Mouse (Mus musculus): ENCODE results near the gene Rps12-ps3. TPM values are rescaled to one million over a fixed set of nuclear protein-coding genes. Genes with fewer than 3 reads are reported as not detected.

Gene Rps12-ps3
- polyA plus RNA-seq, 1 experiment from 2014 or later, result 25.1 TPM

GRCm38 (mm10) chr19:59352760-59353159 is 30.7 kb downstream of the Rps12-ps3 start:
- no peaks in the 10 kb centered on the region for H3K27me3 ChIP-seq (ENCODE audit: control insufficient read depth, insufficient read depth, low read length)
- no peak overlapping the region for H3K9ac ChIP-seq (ENCODE audit: low read length)
- no peaks in the 10 kb centered on the region for H3K36me3 ChIP-seq (ENCODE audit: control insufficient read depth, insufficient read depth, low read length)
- no peaks in the 10 kb centered on the region for H3K9me3 ChIP-seq (ENCODE audit: control insufficient read depth, low read length)
- H3K4me2 ChIP-seq (replicated peaks; ENCODE audit: low read depth), result no peak overlapping the region
- 67% methylated on average over 3 of the region's 3 CpGs for WGBS
- ATAC-seq (ENCODE audit: low FRiP score, low TSS enrichment), result no peak
- no peak overlapping the region for H3K4me3 ChIP-seq (ENCODE audit: low read depth, low read length)
- H3K27ac ChIP-seq (replicated peaks), result no peak overlapping the region
- TF ChIP-seq EP300 (optimal IDR thresholded peaks at IDR 0.05), result no peak
- DNase-seq (ENCODE audit: low spot score), result no peak
- no peaks in the 10 kb centered on the region for H3K4me1 ChIP-seq (replicated peaks; ENCODE audit: control insufficient read depth, insufficient read depth)

GRCm38 (mm10) chr19:59354906-59355305 is 32.8 kb downstream of the Rps12-ps3 start:
- H3K27ac ChIP-seq (replicated peaks), result no peak overlapping the region
- no peaks in the 10 kb centered on the region for H3K27me3 ChIP-seq (ENCODE audit: control insufficient read depth, insufficient read depth, low read length)
- H3K9me3 ChIP-seq (ENCODE audit: control insufficient read depth, low read length), result no peaks in the 10 kb centered on the region
- H3K36me3 ChIP-seq (ENCODE audit: control insufficient read depth, insufficient read depth, low read length), result no peaks in the 10 kb centered on the region
- H3K4me3 ChIP-seq (ENCODE audit: low read depth, low read length), result no peak overlapping the region
- H3K4me1 ChIP-seq (replicated peaks; ENCODE audit: control insufficient read depth, insufficient read depth), result no peaks in the 10 kb centered on the region
- TF ChIP-seq CTCF (IDR thresholded peaks at IDR 0.05; ENCODE audit: low read depth) (no peak), EP300 (optimal IDR thresholded peaks at IDR 0.05) (no peak)
- WGBS, result 38% methylated on average over 2 of the region's 2 CpGs
- no peak overlapping the region for H3K4me2 ChIP-seq (replicated peaks; ENCODE audit: low read depth)
- DNase-seq (ENCODE audit: low spot score), result no peak
- no peak overlapping the region for H3K9ac ChIP-seq (ENCODE audit: low read length)
- no peak for ATAC-seq (ENCODE audit: low FRiP score, low TSS enrichment)

- no peaks in the 10 kb centered on the region for H3K27me3 ChIP-seq (ENCODE audit: control insufficient read depth, insufficient read depth, low read length)
- TF ChIP-seq EP300 (optimal IDR thresholded peaks at IDR 0.05) (no peak), CTCF (IDR thresholded peaks at IDR 0.05; ENCODE audit: low read depth) (no peak)
- H3K9me3 ChIP-seq (ENCODE audit: control insufficient read depth, low read length), result no peaks in the 10 kb centered on the region
- H3K9ac ChIP-seq (ENCODE audit: low read length), result no peak overlapping the region
- H3K4me3 ChIP-seq (ENCODE audit: low read depth, low read length), result no peak overlapping the region
- H3K4me1 ChIP-seq (replicated peaks; ENCODE audit: control insufficient read depth, insufficient read depth), result no peaks in the 10 kb centered on the region
- 77% methylated on average over 3 of the region's 3 CpGs for WGBS
- no peaks in the 10 kb centered on the region for H3K36me3 ChIP-seq (ENCODE audit: control insufficient read depth, insufficient read depth, low read length)
- no peak overlapping the region for H3K27ac ChIP-seq (replicated peaks)
- DNase-seq (ENCODE audit: low spot score) (no peak), ATAC-seq (ENCODE audit: low FRiP score, low TSS enrichment) (no peak)
- no peak overlapping the region for H3K4me2 ChIP-seq (replicated peaks; ENCODE audit: low read depth)
Measured at GRCm38 (mm10) chr19:59356388-59356787, 34.3 kb downstream of the Rps12-ps3 start.

- DNase-seq (ENCODE audit: low spot score) (no peak), ATAC-seq (ENCODE audit: low FRiP score, low TSS enrichment) (no peak)
Measured at GRCm38 (mm10) chr19:59356843-59357595, 34.9 kb downstream of the Rps12-ps3 start.

GRCm38 (mm10) chr19:59357878-59358277 is 35.8 kb downstream of the Rps12-ps3 start:
- no peak for DNase-seq (ENCODE audit: low spot score)
- no peaks in the 10 kb centered on the region for H3K9me3 ChIP-seq (ENCODE audit: control insufficient read depth, low read length)
- WGBS, result 71% methylated on average over 4 of the region's 4 CpGs
- H3K36me3 ChIP-seq (ENCODE audit: control insufficient read depth, insufficient read depth, low read length), result no peaks in the 10 kb centered on the region
- H3K27me3 ChIP-seq (ENCODE audit: control insufficient read depth, insufficient read depth, low read length), result no peaks in the 10 kb centered on the region
- no peak overlapping the region for H3K27ac ChIP-seq (replicated peaks)
- no peak overlapping the region for H3K9ac ChIP-seq (ENCODE audit: low read length)
- TF ChIP-seq EP300 (optimal IDR thresholded peaks at IDR 0.05) (no peak), CTCF (IDR thresholded peaks at IDR 0.05; ENCODE audit: low read depth) (no peak)
- ATAC-seq (ENCODE audit: low FRiP score, low TSS enrichment), result no peak
- H3K4me1 ChIP-seq (replicated peaks; ENCODE audit: control insufficient read depth, insufficient read depth), result no peaks in the 10 kb centered on the region
- H3K4me3 ChIP-seq (ENCODE audit: low read depth, low read length), result no peak overlapping the region
- H3K4me2 ChIP-seq (replicated peaks; ENCODE audit: low read depth), result no peak overlapping the region

More at GRCm38 (mm10) chr19:59356843-59357595, 34.9 kb downstream of the Rps12-ps3 start:
- TF ChIP-seq CTCF (IDR thresholded peaks at IDR 0.05; ENCODE audit: low read depth) (no peak), EP300 (optimal IDR thresholded peaks at IDR 0.05) (no peak)
- no peak overlapping the region for H3K9ac ChIP-seq (ENCODE audit: low read length)
- no peak overlapping the region for H3K4me2 ChIP-seq (replicated peaks; ENCODE audit: low read depth)
- no peaks in the 10 kb centered on the region for H3K27me3 ChIP-seq (ENCODE audit: control insufficient read depth, insufficient read depth, low read length)
- no peaks in the 10 kb centered on the region for H3K36me3 ChIP-seq (ENCODE audit: control insufficient read depth, insufficient read depth, low read length)
- H3K4me3 ChIP-seq (ENCODE audit: low read depth, low read length), result no peak overlapping the region
- no peaks in the 10 kb centered on the region for H3K4me1 ChIP-seq (replicated peaks; ENCODE audit: control insufficient read depth, insufficient read depth)
- no peaks in the 10 kb centered on the region for H3K9me3 ChIP-seq (ENCODE audit: control insufficient read depth, low read length)
- 63% methylated on average over 14 of the region's 14 CpGs for WGBS
- H3K27ac ChIP-seq (replicated peaks), result no peak overlapping the region

GRCm38 (mm10) chr19:59359202-59359601 is 37.1 kb downstream of the Rps12-ps3 start:
- DNase-seq (ENCODE audit: low spot score) (no peak), ATAC-seq (ENCODE audit: low FRiP score, low TSS enrichment) (no peak)
- Histone ChIP-seq H3K36me3 (ENCODE audit: control insufficient read depth, insufficient read depth, low read length) (no peaks in the 10 kb centered on the region), H3K4me1 (replicated peaks; ENCODE audit: control insufficient read depth, insufficient read depth) (no peaks in the 10 kb centered on the region), H3K27me3 (ENCODE audit: control insufficient read depth, insufficient read depth, low read length) (no peaks in the 10 kb centered on the region), H3K4me3 (ENCODE audit: low read depth, low read length) (no peak overlapping the region), H3K9me3 (ENCODE audit: control insufficient read depth, low read length) (no peaks in the 10 kb centered on the region), H3K9ac (ENCODE audit: low read length) (no peak overlapping the region), H3K27ac (replicated peaks) (no peak overlapping the region), H3K4me2 (replicated peaks; ENCODE audit: low read depth) (no peak overlapping the region)
- WGBS, result 28% methylated on average over 4 of the region's 4 CpGs
- TF ChIP-seq CTCF (IDR thresholded peaks at IDR 0.05; ENCODE audit: low read depth), result no peak
- no peak for TF ChIP-seq EP300 (optimal IDR thresholded peaks at IDR 0.05)
